Mouse (Mus musculus) liver, embryonic 14.5 days (tissue): ENCODE data around the gene Itga5.

Source experiments
- CTCF ChIP-seq: IDR thresholded peaks from 2 replicates; pipeline ENCODE4 v1.5.1; 2016; ENCODE audit warnings: antibody characterized with exemption, low read depth, control low read depth
- EP300 ChIP-seq: IDR thresholded peaks from 2 replicates; pipeline ENCODE4 v1.6.1; 2016; ENCODE audit warnings: antibody characterized with exemption, low read depth

DNA sequence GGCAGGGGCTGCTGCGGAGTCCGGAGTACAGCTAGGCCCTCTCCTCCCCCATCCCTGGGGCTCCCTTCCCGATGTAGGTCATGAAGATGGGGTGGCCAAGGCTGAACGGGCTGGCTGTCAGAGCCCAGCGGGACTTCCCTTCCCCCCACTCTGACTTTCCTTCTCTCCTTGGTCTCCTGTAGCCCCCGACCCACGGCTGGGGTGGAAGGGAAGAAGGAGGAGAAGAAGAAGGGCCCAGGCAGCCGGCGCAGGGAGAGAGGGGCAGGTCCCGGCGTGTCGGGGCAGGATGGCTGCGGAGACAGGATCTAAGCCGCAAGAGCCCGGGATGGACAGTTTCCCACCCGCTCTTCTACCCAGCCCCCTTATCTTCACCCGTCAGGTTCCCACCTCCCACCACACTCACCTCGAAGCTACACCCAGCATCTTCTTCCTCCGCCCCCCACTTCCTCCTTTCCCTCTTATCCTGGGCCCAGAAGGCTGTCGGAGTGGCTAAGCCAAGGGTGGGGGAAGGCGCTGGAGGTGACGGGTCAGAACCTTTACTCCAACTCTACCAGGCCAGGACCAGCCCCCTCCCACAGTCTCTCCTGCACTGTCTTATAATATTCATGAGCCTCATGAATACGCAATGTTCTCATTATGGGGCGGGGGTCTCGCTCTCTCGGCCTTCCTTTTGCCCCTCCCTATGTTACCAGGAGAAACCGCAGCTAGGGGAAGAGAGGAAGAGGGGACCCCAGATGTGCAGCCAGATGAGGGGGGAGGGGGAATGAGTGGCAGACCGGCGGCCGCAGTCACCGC, 27.2 kb downstream of the Itga5 start:
- no peak for TF ChIP-seq CTCF
- TF ChIP-seq EP300 = no peak
